Mouse (Mus musculus) cerebellum, adult 2 months (tissue): Measurements from ENCODE around the gene Tango2.

ENCODE experiments used
- CTCF ChIP-seq: fragments of 200-500 bp; IDR thresholded peaks from 2 replicates; pipeline ENCODE4 v1.5.1; 2011; ENCODE audit warnings: low read depth, mild to moderate bottlenecking, control low read depth, low read length, moderate library complexity, borderline replicate concordance; ENCODE audit not compliant: insufficient read depth
- POLR2A ChIP-seq: fragments of 200-500 bp; IDR thresholded peaks from 2 replicates; pipeline ENCODE4 v1.6.1; 2011; ENCODE audit warnings: low read length, control low read depth, borderline replicate concordance; ENCODE audit not compliant: insufficient read depth

GRCm38 (mm10) chr16:18349761-18350325 is 1.9 kb upstream of the Tango2 start:
- TF ChIP-seq CTCF (no peak), POLR2A (no peak)
